Mouse (Mus musculus) hematopoietic stem cell, adult 5-6 weeks (primary cell): ENCODE measurements around the gene Grik5. TPM values are rescaled to one million over a fixed set of nuclear protein-coding genes. Genes with fewer than 3 reads are reported as not detected.

ENCODE experiments used
- ATAC-seq, 2 experiments: fragments of 125-278 bp in 1 of 2; replicated peaks in 1 of 2; 2 replicates each; pipeline ENCODE4 v1.8.0; 2016 to 2017; ENCODE audit warnings: inconsistent platforms in 2 of 2, mild to moderate bottlenecking in 2 of 2, moderate number of reproducible peaks in 2 of 2, low read depth in 1 of 2, moderate TSS enrichment in 1 of 2; ENCODE audit not compliant: low FRiP score in 2 of 2, poor library complexity in 2 of 2, severe bottlenecking in 2 of 2, insufficient read depth in 1 of 2, low TSS enrichment in 1 of 2
- total RNA-seq: library from RNA; stranded (forward); fragments of 172-1452, 232-1000 nt; gene quantifications from 2 replicates; pipeline ENCODE4 v1.2.3, GENCODE M21; 2017

Gene Grik5
- total RNA-seq, 1 experiment from 2014 or later = 36.2 TPM

- no peak; a peak in 2 of 4 replicates for ATAC-seq
These were observed 15.2 kb upstream of the Grik5 start for GRCm38 (mm10) chr7:25087256-25087912.

GRCm38 (mm10) chr7:25086656-25087055 lies 14.5 kb upstream of the Grik5 start:
- ATAC-seq = no peak

GRCm38 (mm10) chr7:25084621-25085020 lies 12.5 kb upstream of the Grik5 start:
- no peak; a peak in 1 of 4 replicates for ATAC-seq

- peak; percentile 65 to 76 for ATAC-seq
These were observed 10.4 kb upstream of the Grik5 start for GRCm38 (mm10) chr7:25082510-25082909.

GRCm38 (mm10) chr7:25080431-25080830 lies 8.3 kb upstream of the Grik5 start:
- no peak for ATAC-seq

GRCm38 (mm10) chr7:25079496-25080026 lies 7.4 kb upstream of the Grik5 start:
- no peak for ATAC-seq

- ATAC-seq = no peak
These were observed 5.2 kb upstream of the Grik5 start for GRCm38 (mm10) chr7:25077414-25077755.

- ATAC-seq = peak; percentile 95 to 97
These were observed 4.7 kb upstream of the Grik5 start for GRCm38 (mm10) chr7:25076663-25077413.

- no peak for ATAC-seq
These were observed 4.1 kb upstream of the Grik5 start for GRCm38 (mm10) chr7:25076296-25076662.

- ATAC-seq = no peak
These were observed 1.8 kb upstream of the Grik5 start for GRCm38 (mm10) chr7:25073924-25074323.

GRCm38 (mm10) chr7:25072716-25073390 lies 707 bp upstream of the Grik5 start:
- no peak for ATAC-seq

- no peak for ATAC-seq
These were observed 3.4 kb downstream of the Grik5 start for GRCm38 (mm10) chr7:25068724-25069123.

GRCm38 (mm10) chr7:25067909-25068656 lies 4.1 kb downstream of the Grik5 start:
- no peak for ATAC-seq

- ATAC-seq = no peak
These were observed 4.8 kb downstream of the Grik5 start for GRCm38 (mm10) chr7:25067338-25067737.

GRCm38 (mm10) chr7:25063900-25064299 lies 8.2 kb downstream of the Grik5 start:
- ATAC-seq = no peak

GRCm38 (mm10) chr7:25063346-25063745 lies 8.8 kb downstream of the Grik5 start:
- ATAC-seq = no peak

GRCm38 (mm10) chr7:25058836-25059235 lies 13.3 kb downstream of the Grik5 start:
- ATAC-seq = no peak

- no peak for ATAC-seq
These were observed 13.8 kb downstream of the Grik5 start for GRCm38 (mm10) chr7:25058394-25058793.
